Mouse (Mus musculus) embryonic fibroblast, embryonic 13.5 days (primary cell): ENCODE measurements around the gene Gprin1. TPM values are rescaled to one million over a fixed set of nuclear protein-coding genes. Genes with fewer than 3 reads are reported as not detected.

Experiments
- H3K27ac ChIP-seq: 2 replicates; pipeline ENCODE4 v1.5.1; 2012; ENCODE audit warnings: low read length, control low read depth, inconsistent platforms; ENCODE audit not compliant: insufficient read depth
- H3K4me1 ChIP-seq: 2 replicates; pipeline ENCODE4 v1.6.1; 2011; ENCODE audit warnings: low read length; ENCODE audit not compliant: control insufficient read depth, insufficient read depth
- H3K4me3 ChIP-seq: 2 replicates; pipeline ENCODE4 v1.5.1; 2011; ENCODE audit warnings: mild to moderate bottlenecking, control low read depth, low read length; ENCODE audit not compliant: insufficient read depth
- CTCF ChIP-seq: IDR thresholded peaks from 2 replicates; pipeline ENCODE4 v1.5.1; 2011; ENCODE audit warnings: mild to moderate bottlenecking, control low read depth, low read length, moderate library complexity, borderline replicate concordance; ENCODE audit not compliant: insufficient read depth
- POLR2A ChIP-seq: IDR thresholded peaks from 2 replicates; pipeline ENCODE4 v1.6.1; 2011; ENCODE audit warnings: low read depth, mild to moderate bottlenecking, control low read depth, low read length, moderate library complexity
- polyA plus RNA-seq: library from polyadenylated mRNA; stranded (reverse); fragments of >200 nt; gene quantifications from 2 replicates; pipeline ENCODE4 v1.2.4, GENCODE M21; 2011; ENCODE audit warnings: low read depth; ENCODE audit not compliant: missing spikeins, insufficient read length

Gprin1 gene
- polyA plus RNA-seq, 1 experiment: 0.61 TPM

DNA sequence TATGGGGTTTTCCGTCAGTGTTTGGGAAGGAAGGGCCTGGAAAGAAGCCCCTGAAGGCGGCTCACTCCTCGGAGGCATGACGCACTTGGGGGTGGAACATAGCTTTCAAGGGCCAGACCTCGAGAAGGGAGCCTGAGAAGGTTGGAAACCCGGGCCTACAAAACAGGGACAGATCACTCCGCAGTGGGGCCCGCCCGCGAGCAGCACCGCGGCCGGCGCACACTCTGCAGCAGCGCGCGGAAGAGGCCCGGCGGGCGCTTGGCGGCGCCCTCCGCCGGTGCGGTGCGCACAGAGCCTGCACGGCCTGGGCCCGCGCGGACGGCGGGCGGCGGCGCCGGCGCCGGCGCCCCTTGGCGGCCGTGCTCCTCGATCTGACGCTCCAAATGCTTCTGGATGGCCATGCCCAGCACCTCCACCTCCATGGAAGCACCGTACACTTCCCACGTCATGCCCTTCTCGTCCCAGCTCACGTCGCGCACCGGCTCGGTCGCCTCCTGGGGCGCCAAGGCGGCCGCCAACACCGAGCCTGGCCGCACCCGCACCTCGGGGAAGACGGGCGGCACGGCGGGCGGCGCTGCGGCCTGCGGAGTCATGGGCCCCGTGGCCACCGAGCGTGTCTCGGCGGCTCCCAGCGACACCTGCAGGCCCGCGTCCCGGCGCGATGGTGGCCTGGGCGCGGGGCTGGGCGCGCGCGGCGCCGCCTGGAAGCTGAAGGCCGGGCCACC, 12.0 kb downstream of the Gprin1 start:
- TF ChIP-seq POLR2A: no peak
- TF ChIP-seq CTCF: no peak
- H3K27ac ChIP-seq: no peak overlapping the region
- no peak overlapping the region for H3K4me3 ChIP-seq
- H3K4me1 ChIP-seq: no peaks in the 10 kb centered on the region

DNA sequence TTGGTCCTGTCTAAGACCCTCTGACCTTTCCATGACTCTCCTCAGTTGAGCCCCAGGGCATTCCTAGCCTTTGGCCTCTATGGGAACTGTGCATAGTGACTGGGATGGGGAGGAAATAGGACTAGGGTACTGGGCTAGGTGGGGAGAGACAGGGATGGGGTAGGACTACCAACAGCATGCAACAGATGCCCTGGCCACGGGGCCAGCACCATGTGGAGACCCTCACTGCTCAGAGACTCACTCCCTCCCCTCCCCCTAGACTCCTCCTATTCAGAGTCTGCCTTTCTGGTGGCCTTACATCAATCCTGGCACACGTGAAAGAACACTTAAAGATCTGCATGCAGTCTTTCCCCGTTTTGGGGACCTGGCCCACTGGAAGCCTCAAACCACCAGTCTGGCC, 12.7 kb downstream of the Gprin1 start:
- Histone ChIP-seq H3K4me1 (no peaks in the 10 kb centered on the region), H3K27ac (no peak overlapping the region), H3K4me3 (no peak overlapping the region)
- TF ChIP-seq POLR2A: no peak
- TF ChIP-seq CTCF: no peak

- H3K4me1 ChIP-seq: no peaks in the 10 kb centered on the region
- TF ChIP-seq POLR2A (no peak), CTCF (no peak)
These were observed 23.5 kb downstream of the Gprin1 start for GRCm38 (mm10) chr13:54726131-54726530.

DNA sequence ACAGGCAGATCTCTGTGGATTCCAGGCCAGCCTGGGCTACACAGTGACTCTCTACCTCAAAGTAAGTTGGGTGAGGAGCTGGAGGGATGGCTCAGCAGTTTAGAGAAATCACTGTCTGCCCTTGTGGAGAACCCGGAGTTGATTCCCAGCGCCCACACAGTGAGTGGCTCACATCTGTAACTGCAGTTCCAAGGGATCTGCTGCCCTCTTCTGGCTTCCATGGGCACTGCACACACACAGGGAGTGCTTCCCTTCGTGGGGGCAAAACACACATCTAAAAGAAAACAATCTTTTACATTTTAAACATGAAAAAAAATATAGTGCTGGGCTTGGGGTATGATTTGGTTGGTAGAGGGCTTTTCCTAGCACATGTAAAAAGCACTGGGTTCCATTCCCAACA, 26.5 kb downstream of the Gprin1 start:
- H3K4me3 ChIP-seq: no peak overlapping the region
- H3K4me1 ChIP-seq: no peaks in the 10 kb centered on the region
- no peak overlapping the region for H3K27ac ChIP-seq
- TF ChIP-seq POLR2A (no peak), CTCF (no peak)

More at GRCm38 (mm10) chr13:54726131-54726530, 23.5 kb downstream of the Gprin1 start:
- H3K27ac ChIP-seq: no peak overlapping the region
- H3K4me3 ChIP-seq: no peak overlapping the region

DNA sequence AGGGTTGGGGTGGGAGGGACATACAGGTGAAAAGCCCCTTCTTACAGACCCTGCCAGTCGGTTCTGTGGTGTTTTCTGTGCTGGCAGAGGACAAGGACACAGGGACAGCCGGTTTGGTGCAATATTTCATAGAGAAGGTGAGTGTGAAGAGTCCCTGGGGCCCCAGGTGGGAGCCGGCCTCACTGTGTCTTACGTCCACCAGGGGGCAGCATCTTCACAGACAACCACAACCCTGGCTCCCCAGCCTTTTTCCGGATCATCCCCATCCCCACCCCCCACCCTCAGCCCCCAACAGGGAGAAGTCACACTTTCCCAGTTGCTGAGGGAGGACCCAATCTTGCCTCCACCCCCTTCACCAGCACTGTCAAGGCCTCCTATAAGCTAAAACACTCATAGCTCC, 32.8 kb downstream of the Gprin1 start:
- Histone ChIP-seq H3K4me3 (no peak overlapping the region), H3K27ac (no peak overlapping the region), H3K4me1 (no peaks in the 10 kb centered on the region)
- peak; percentile 56; the same call in 1 of the 2 replicates for TF ChIP-seq CTCF
- no peak for TF ChIP-seq POLR2A

DNA sequence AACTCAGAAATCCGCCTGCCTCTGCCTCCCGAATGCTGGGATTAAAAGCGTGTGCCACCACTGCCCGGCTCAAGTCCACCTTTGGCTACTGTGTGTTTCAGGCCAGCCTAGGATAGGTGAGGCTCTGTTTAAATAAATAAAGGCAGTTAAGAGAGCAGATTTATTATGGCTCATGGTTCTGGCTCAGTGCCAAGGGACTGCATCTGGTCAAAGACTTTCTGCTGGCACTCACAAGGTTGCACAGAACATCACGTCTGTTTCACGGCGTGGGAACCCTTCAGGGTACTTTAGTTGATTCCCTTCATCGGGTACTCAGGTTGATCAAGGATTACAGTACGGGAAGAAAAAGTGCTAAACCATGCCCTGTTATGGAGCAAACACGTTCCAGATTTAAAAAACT, 34.7 kb downstream of the Gprin1 start:
- H3K4me1 ChIP-seq: no peaks in the 10 kb centered on the region
- H3K4me3 ChIP-seq: no peak overlapping the region
- TF ChIP-seq POLR2A (no peak), CTCF (no peak)
- H3K27ac ChIP-seq: no peak overlapping the region

- Histone ChIP-seq H3K4me3 (no peak overlapping the region), H3K4me1 (no peaks in the 10 kb centered on the region), H3K27ac (no peak overlapping the region)
- TF ChIP-seq CTCF (no peak), POLR2A (no peak)
These were observed 35.3 kb downstream of the Gprin1 start for GRCm38 (mm10) chr13:54714393-54714792.

DNA sequence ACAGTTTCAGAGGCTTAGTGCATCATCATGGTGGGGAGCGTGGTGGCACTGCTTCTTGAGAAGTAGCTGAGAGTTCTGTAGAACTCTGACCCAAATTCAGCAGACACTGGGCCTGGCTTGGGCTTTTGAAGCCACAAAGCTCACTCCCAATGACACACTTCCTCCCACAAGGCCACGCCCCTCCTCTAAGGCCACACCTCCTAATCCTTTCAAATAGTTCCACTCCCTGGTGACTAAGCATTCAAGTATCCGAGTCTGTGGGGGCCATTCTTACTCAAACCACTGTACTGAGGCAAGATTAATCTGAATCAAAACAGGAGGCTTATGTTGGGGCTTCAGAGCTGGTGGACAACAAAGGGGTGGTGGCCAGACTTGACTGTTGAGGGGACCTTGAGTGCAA, 38.8 kb downstream of the Gprin1 start:
- H3K4me1 ChIP-seq: no peaks in the 10 kb centered on the region
- H3K4me3 ChIP-seq: no peak overlapping the region
- TF ChIP-seq CTCF (no peak), POLR2A (no peak)
- H3K27ac ChIP-seq: no peak overlapping the region

- Histone ChIP-seq H3K4me1 (no peaks in the 10 kb centered on the region), H3K27ac (no peak overlapping the region), H3K4me3 (no peak overlapping the region)
- TF ChIP-seq CTCF (no peak), POLR2A (no peak)
These were observed 44.8 kb downstream of the Gprin1 start for GRCm38 (mm10) chr13:54704890-54705289.

GRCm38 (mm10) chr13:54702507-54702906, 47.2 kb downstream of the Gprin1 start:
- Histone ChIP-seq H3K4me3 (no peak overlapping the region), H3K27ac (no peak overlapping the region), H3K4me1 (no peaks in the 10 kb centered on the region)
- TF ChIP-seq POLR2A (no peak), CTCF (no peak)

DNA sequence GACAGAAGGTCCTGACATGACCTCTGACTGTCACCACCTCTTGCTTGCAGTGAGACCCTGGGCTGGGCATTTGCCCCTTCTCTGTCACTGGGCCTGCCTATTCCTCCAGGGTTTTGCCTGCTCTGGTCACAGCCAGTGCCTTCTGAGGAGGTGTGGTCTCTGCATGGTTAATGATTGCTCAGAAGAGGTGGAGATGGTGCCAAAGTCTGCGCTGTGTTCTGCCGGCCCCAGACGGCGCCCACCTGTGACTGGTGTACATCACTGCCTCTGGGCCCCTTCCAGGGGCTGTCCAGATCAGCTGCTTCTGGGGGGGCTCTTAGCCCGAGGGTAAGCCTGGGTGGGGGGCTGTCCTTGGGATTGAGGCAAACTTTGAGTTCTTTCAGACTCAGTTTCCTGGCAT, 48.4 kb downstream of the Gprin1 start, which contains the start of gene Cdhr2:
Gene Cdhr2, plus strand, starts transcription at position 219 of the 400 bp plus-strand sequence.
- H3K4me1 ChIP-seq: no peaks in the 10 kb centered on the region
- H3K27ac ChIP-seq: no peak within 1 kb of the TSS
- no peak within 1 kb of the TSS for H3K4me3 ChIP-seq
- TF ChIP-seq CTCF (no peak), POLR2A (no peak)
